Mouse (Mus musculus): Measurements from ENCODE around the gene Maats1. TPM values are rescaled to one million over a fixed set of nuclear protein-coding genes. Genes with fewer than 3 reads are reported as not detected.
A peak's percentile ranks its signal among the peaks of the same experiment; 100 is the strongest.

Maats1 gene
- polyA plus RNA-seq, 1 experiment: 0.16 TPM

GRCm38 (mm10) chr16:38358256-38358812 is 16.4 kb upstream of the Maats1 start:
- Histone ChIP-seq H3K4me3 (ENCODE audit: low read depth, low read length) (no peak overlapping the region), H3K27ac (ENCODE audit: insufficient read depth, low read depth, low read length) (no peak overlapping the region), H3K27me3 (ENCODE audit: control insufficient read depth, insufficient read depth, low read length) (no peaks in the 10 kb centered on the region), H3K36me3 (ENCODE audit: control insufficient read depth, insufficient read depth, low read length) (peaks cover 3% of the 10 kb centered on the region; the same call in 1 of the 2 replicates), H3K4me1 (ENCODE audit: control insufficient read depth, insufficient read depth, insufficient read length, low read length) (peaks cover 3% of the 10 kb centered on the region; the same call in 1 of the 2 replicates)
- no peak for TF ChIP-seq CTCF (IDR thresholded peaks at IDR 0.05; ENCODE audit: extremely low read depth, insufficient read length, insufficient replicate concordance, low read depth, low read length)
- TF ChIP-seq POLR2A (IDR thresholded peaks at IDR 0.05; ENCODE audit: low read depth, low read length): no peak
- WGBS: 86% methylated on average over 6 of the region's 6 CpGs

- WGBS: 77% methylated on average over 5 of the region's 5 CpGs
Observed at GRCm38 (mm10) chr16:38354185-38354913, 12.4 kb upstream of the Maats1 start.

GRCm38 (mm10) chr16:38353642-38354041 is 11.7 kb upstream of the Maats1 start:
- H3K4me1 ChIP-seq (ENCODE audit: control insufficient read depth, insufficient read depth, insufficient read length, low read length): peaks cover 2% of the 10 kb centered on the region; the same call in 1 of the 2 replicates
- TF ChIP-seq POLR2A (IDR thresholded peaks at IDR 0.05; ENCODE audit: low read depth, low read length) (no peak), CTCF (IDR thresholded peaks at IDR 0.05; ENCODE audit: extremely low read depth, insufficient read length, insufficient replicate concordance, low read depth, low read length) (no peak)

More at GRCm38 (mm10) chr16:38354185-38354913, 12.4 kb upstream of the Maats1 start:
- no peak overlapping the region for H3K27ac ChIP-seq (ENCODE audit: insufficient read depth, low read depth, low read length)
- peaks cover 26% of the 10 kb centered on the region for H3K36me3 ChIP-seq (ENCODE audit: control insufficient read depth, insufficient read depth, low read length)
- TF ChIP-seq POLR2A (IDR thresholded peaks at IDR 0.05; ENCODE audit: low read depth, low read length) (no peak), CTCF (IDR thresholded peaks at IDR 0.05; ENCODE audit: extremely low read depth, insufficient read length, insufficient replicate concordance, low read depth, low read length) (no peak)
- no peaks in the 10 kb centered on the region for H3K27me3 ChIP-seq (ENCODE audit: control insufficient read depth, insufficient read depth, low read length)
- H3K4me3 ChIP-seq (ENCODE audit: low read depth, low read length): no peak overlapping the region
- peaks cover 2% of the 10 kb centered on the region; the same call in 1 of the 2 replicates for H3K4me1 ChIP-seq (ENCODE audit: control insufficient read depth, insufficient read depth, insufficient read length, low read length)

GRCm38 (mm10) chr16:38352851-38353250 is 10.9 kb upstream of the Maats1 start:
- H3K27ac ChIP-seq (ENCODE audit: insufficient read depth, low read depth, low read length): no peak overlapping the region
- H3K36me3 ChIP-seq (ENCODE audit: control insufficient read depth, insufficient read depth, low read length): peaks cover 31% of the 10 kb centered on the region
- TF ChIP-seq CTCF (IDR thresholded peaks at IDR 0.05; ENCODE audit: extremely low read depth, insufficient read length, insufficient replicate concordance, low read depth, low read length): no peak
- no peaks in the 10 kb centered on the region for H3K27me3 ChIP-seq (ENCODE audit: control insufficient read depth, insufficient read depth, low read length)
- H3K4me1 ChIP-seq (ENCODE audit: control insufficient read depth, insufficient read depth, insufficient read length, low read length): peaks cover 2% of the 10 kb centered on the region; the same call in 1 of the 2 replicates
- H3K4me3 ChIP-seq (ENCODE audit: low read depth, low read length): no peak overlapping the region

More at GRCm38 (mm10) chr16:38353642-38354041, 11.7 kb upstream of the Maats1 start:
- Histone ChIP-seq H3K36me3 (ENCODE audit: control insufficient read depth, insufficient read depth, low read length) (peaks cover 31% of the 10 kb centered on the region), H3K4me3 (ENCODE audit: low read depth, low read length) (no peak overlapping the region), H3K27me3 (ENCODE audit: control insufficient read depth, insufficient read depth, low read length) (no peaks in the 10 kb centered on the region), H3K27ac (ENCODE audit: insufficient read depth, low read depth, low read length) (no peak overlapping the region)
- WGBS: 96% methylated on average over 2 of the region's 2 CpGs

- TF ChIP-seq POLR2A (IDR thresholded peaks at IDR 0.05; ENCODE audit: low read depth, low read length) (no peak), CTCF (IDR thresholded peaks at IDR 0.05; ENCODE audit: extremely low read depth, insufficient read length, insufficient replicate concordance, low read depth, low read length) (no peak)
Observed at GRCm38 (mm10) chr16:38352031-38352430, 10.1 kb upstream of the Maats1 start.

GRCm38 (mm10) chr16:38350939-38351338 is 9.0 kb upstream of the Maats1 start:
- Histone ChIP-seq H3K4me3 (ENCODE audit: low read depth, low read length) (no peak overlapping the region), H3K27me3 (ENCODE audit: control insufficient read depth, insufficient read depth, low read length) (no peaks in the 10 kb centered on the region), H3K4me1 (ENCODE audit: control insufficient read depth, insufficient read depth, insufficient read length, low read length) (peaks cover 4% of the 10 kb centered on the region; the same call in 1 of the 2 replicates), H3K27ac (ENCODE audit: insufficient read depth, low read depth, low read length) (no peak overlapping the region), H3K36me3 (ENCODE audit: control insufficient read depth, insufficient read depth, low read length) (peaks cover 30% of the 10 kb centered on the region)
- no peak for TF ChIP-seq POLR2A (IDR thresholded peaks at IDR 0.05; ENCODE audit: low read depth, low read length)
- no peak for TF ChIP-seq CTCF (IDR thresholded peaks at IDR 0.05; ENCODE audit: extremely low read depth, insufficient read length, insufficient replicate concordance, low read depth, low read length)
- 51% methylated on average over 6 of the region's 6 CpGs for WGBS

More at GRCm38 (mm10) chr16:38352031-38352430, 10.1 kb upstream of the Maats1 start:
- 76% methylated on average over 7 of the region's 7 CpGs for WGBS
- Histone ChIP-seq H3K4me1 (ENCODE audit: control insufficient read depth, insufficient read depth, insufficient read length, low read length) (peaks cover 2% of the 10 kb centered on the region; the same call in 1 of the 2 replicates), H3K36me3 (ENCODE audit: control insufficient read depth, insufficient read depth, low read length) (peaks cover 31% of the 10 kb centered on the region), H3K27me3 (ENCODE audit: control insufficient read depth, insufficient read depth, low read length) (no peaks in the 10 kb centered on the region), H3K27ac (ENCODE audit: insufficient read depth, low read depth, low read length) (no peak overlapping the region), H3K4me3 (ENCODE audit: low read depth, low read length) (no peak overlapping the region)

- Histone ChIP-seq H3K27ac (ENCODE audit: insufficient read depth, low read depth, low read length) (0 out of 2 replicates have a peak overlapping the region, but pooled peaks have one; percentile 20), H3K4me1 (ENCODE audit: control insufficient read depth, insufficient read depth, insufficient read length, low read length) (peaks cover 4% of the 10 kb centered on the region; the same call in 1 of the 2 replicates), H3K27me3 (ENCODE audit: control insufficient read depth, insufficient read depth, low read length) (no peaks in the 10 kb centered on the region), H3K36me3 (ENCODE audit: control insufficient read depth, insufficient read depth, low read length) (peaks cover 29% of the 10 kb centered on the region), H3K4me3 (ENCODE audit: low read depth, low read length) (no peak overlapping the region)
- no peak for TF ChIP-seq POLR2A (IDR thresholded peaks at IDR 0.05; ENCODE audit: low read depth, low read length)
- no peak for TF ChIP-seq CTCF (IDR thresholded peaks at IDR 0.05; ENCODE audit: extremely low read depth, insufficient read length, insufficient replicate concordance, low read depth, low read length)
- WGBS: 37% methylated on average over 7 of the region's 7 CpGs
Observed at GRCm38 (mm10) chr16:38350361-38350855, 8.5 kb upstream of the Maats1 start.
